Mouse (Mus musculus): ENCODE data around the gene Prrc2b. TPM values are rescaled to one million over a fixed set of nuclear protein-coding genes. Genes with fewer than 3 reads are reported as not detected.

Gene Prrc2b
- polyA plus RNA-seq, 1 experiment from 2014 or later: 49.7 TPM

DNA sequence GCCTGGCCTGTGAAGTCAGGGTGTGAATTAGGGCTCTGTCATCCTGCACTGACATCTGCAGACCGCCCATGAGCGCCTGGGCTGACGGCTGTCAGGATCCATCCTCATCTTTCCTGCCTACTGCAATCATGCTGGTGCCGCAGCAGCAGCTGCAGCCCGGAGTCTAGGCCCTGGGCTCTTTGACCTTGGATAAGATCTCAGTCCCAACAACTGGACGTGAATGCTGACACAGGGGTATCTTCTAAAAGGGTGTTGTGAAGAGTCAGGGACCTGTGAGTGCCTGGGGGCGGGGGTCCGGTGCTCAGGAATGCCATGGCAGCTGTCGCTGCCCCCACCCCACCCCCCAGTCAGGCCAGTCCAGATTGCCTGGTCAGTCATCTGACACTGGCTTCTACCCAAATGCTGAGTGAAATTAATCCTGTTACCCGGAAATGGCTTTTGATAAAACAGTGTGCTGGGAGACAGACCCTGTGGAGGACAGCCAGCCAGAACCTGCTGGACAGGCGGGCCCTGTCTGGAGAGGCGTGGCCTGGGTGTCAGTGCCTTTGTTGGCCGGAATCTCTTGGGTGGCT, 23.4 kb downstream of the Prrc2b start:
- 4% methylated on average over 13 of the region's 13 CpGs for WGBS

GRCm38 (mm10) chr2:32175051-32175466, 24.2 kb downstream of the Prrc2b start:
- no peaks in the 10 kb centered on the region for H3K27me3 ChIP-seq (replicated peaks; ENCODE audit: control insufficient read depth, insufficient read depth, low read length)
- ATAC-seq: peak; percentile 71

More for the DNA sequence above, 23.4 kb downstream of the Prrc2b start:
- H3K4me2 ChIP-seq (ENCODE audit: low read length): peak overlapping the region; percentile 31
- H3K36me3 ChIP-seq (ENCODE audit: control insufficient read depth, insufficient read depth, low read length): no peaks in the 10 kb centered on the region
- H3K27ac ChIP-seq (ENCODE audit: low read depth, low read length): peak overlapping the region; percentile 86
- H3K4me3 ChIP-seq (ENCODE audit: low read length): no peak overlapping the region
- no peaks in the 10 kb centered on the region for H3K9me3 ChIP-seq (ENCODE audit: control insufficient read depth, low read length)
- H3K4me1 ChIP-seq (ENCODE audit: control insufficient read depth, insufficient read depth, low read depth, low read length): peaks cover 65% of the 10 kb centered on the region
- ATAC-seq: peak; percentile 68
- H3K9ac ChIP-seq (ENCODE audit: low read depth, low read length): peak overlapping the region; percentile 33
- H3K27me3 ChIP-seq (replicated peaks; ENCODE audit: control insufficient read depth, insufficient read depth, low read length): no peaks in the 10 kb centered on the region

GRCm38 (mm10) chr2:32175508-32175907, 24.6 kb downstream of the Prrc2b start:
- 89% methylated on average over 6 of the region's 6 CpGs for WGBS
- H3K4me1 ChIP-seq (ENCODE audit: control insufficient read depth, insufficient read depth, low read depth, low read length): peaks cover 55% of the 10 kb centered on the region
- no peak for ATAC-seq

More at GRCm38 (mm10) chr2:32175051-32175466, 24.2 kb downstream of the Prrc2b start:
- H3K4me3 ChIP-seq (ENCODE audit: low read length): no peak overlapping the region
- H3K9ac ChIP-seq (ENCODE audit: low read depth, low read length): peak overlapping the region; percentile 42
- no peaks in the 10 kb centered on the region for H3K9me3 ChIP-seq (ENCODE audit: control insufficient read depth, low read length)
- peak overlapping the region; percentile 86 for H3K27ac ChIP-seq (ENCODE audit: low read depth, low read length)
- WGBS: 16% methylated on average over 7 of the region's 7 CpGs
- H3K4me1 ChIP-seq (ENCODE audit: control insufficient read depth, insufficient read depth, low read depth, low read length): peaks cover 59% of the 10 kb centered on the region
- no peaks in the 10 kb centered on the region for H3K36me3 ChIP-seq (ENCODE audit: control insufficient read depth, insufficient read depth, low read length)
- H3K4me2 ChIP-seq (ENCODE audit: low read length): peak overlapping the region; percentile 31

DNA sequence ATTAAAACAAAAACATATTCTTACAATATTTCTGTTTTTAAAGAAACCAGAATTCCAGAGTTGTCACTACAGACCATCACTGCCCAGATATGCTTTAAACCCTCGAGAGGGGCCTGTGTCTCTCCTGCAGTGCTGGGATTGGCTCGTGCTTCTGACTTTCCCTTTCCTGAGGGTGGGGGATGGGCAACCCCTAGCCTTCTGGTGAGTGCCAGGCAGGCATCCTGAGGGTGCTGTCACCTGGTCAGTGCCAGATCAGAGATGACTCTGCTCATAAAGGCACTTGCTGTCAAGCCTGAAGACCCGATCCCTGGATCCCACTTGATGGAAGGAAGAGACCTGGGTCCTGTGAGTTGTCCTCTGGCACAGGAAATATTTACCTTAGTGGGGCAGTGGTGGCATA, 26.0 kb downstream of the Prrc2b start:
- no peak overlapping the region for H3K9ac ChIP-seq (ENCODE audit: low read depth, low read length)

More at GRCm38 (mm10) chr2:32175508-32175907, 24.6 kb downstream of the Prrc2b start:
- no peak overlapping the region for H3K4me3 ChIP-seq (ENCODE audit: low read length)
- no peaks in the 10 kb centered on the region for H3K36me3 ChIP-seq (ENCODE audit: control insufficient read depth, insufficient read depth, low read length)
- H3K9me3 ChIP-seq (ENCODE audit: control insufficient read depth, low read length): no peaks in the 10 kb centered on the region
- H3K4me2 ChIP-seq (ENCODE audit: low read length): peak overlapping the region; percentile 31; the same call in 1 of the 2 replicates
- H3K27me3 ChIP-seq (replicated peaks; ENCODE audit: control insufficient read depth, insufficient read depth, low read length): no peaks in the 10 kb centered on the region
- H3K27ac ChIP-seq (ENCODE audit: low read depth, low read length): peak overlapping the region; percentile 86
- peak overlapping the region; percentile 42 for H3K9ac ChIP-seq (ENCODE audit: low read depth, low read length)

GRCm38 (mm10) chr2:32177397-32178060, 26.6 kb downstream of the Prrc2b start:
- no peaks in the 10 kb centered on the region for H3K9me3 ChIP-seq (ENCODE audit: control insufficient read depth, low read length)
- H3K27ac ChIP-seq (ENCODE audit: low read depth, low read length): peak overlapping the region; percentile 37; the same call in 1 of the 2 replicates
- H3K36me3 ChIP-seq (ENCODE audit: control insufficient read depth, insufficient read depth, low read length): no peaks in the 10 kb centered on the region
- no peak overlapping the region for H3K4me2 ChIP-seq (ENCODE audit: low read length)
- no peaks in the 10 kb centered on the region for H3K27me3 ChIP-seq (replicated peaks; ENCODE audit: control insufficient read depth, insufficient read depth, low read length)
- no peak overlapping the region for H3K9ac ChIP-seq (ENCODE audit: low read depth, low read length)
- WGBS: 62% methylated on average over 11 of the region's 11 CpGs
- H3K4me3 ChIP-seq (ENCODE audit: low read length): no peak overlapping the region
- H3K4me1 ChIP-seq (ENCODE audit: control insufficient read depth, insufficient read depth, low read depth, low read length): peaks cover 57% of the 10 kb centered on the region
- no peak for ATAC-seq

More for the DNA sequence above, 26.0 kb downstream of the Prrc2b start:
- ATAC-seq: no peak
- Histone ChIP-seq H3K27ac (ENCODE audit: low read depth, low read length) (no peak overlapping the region; the same call in 1 of the 2 replicates), H3K36me3 (ENCODE audit: control insufficient read depth, insufficient read depth, low read length) (no peaks in the 10 kb centered on the region), H3K4me2 (ENCODE audit: low read length) (no peak overlapping the region), H3K4me3 (ENCODE audit: low read length) (no peak overlapping the region), H3K4me1 (ENCODE audit: control insufficient read depth, insufficient read depth, low read depth, low read length) (peaks cover 58% of the 10 kb centered on the region), H3K27me3 (replicated peaks; ENCODE audit: control insufficient read depth, insufficient read depth, low read length) (no peaks in the 10 kb centered on the region), H3K9me3 (ENCODE audit: control insufficient read depth, low read length) (no peaks in the 10 kb centered on the region)
- WGBS: 41% methylated on average over 3 of the region's 3 CpGs

GRCm38 (mm10) chr2:32179363-32179762, 28.5 kb downstream of the Prrc2b start:
- no peaks in the 10 kb centered on the region for H3K27me3 ChIP-seq (replicated peaks; ENCODE audit: control insufficient read depth, insufficient read depth, low read length)
- no peaks in the 10 kb centered on the region for H3K9me3 ChIP-seq (ENCODE audit: control insufficient read depth, low read length)
- peaks cover 4% of the 10 kb centered on the region; the same call in 1 of the 2 replicates for H3K36me3 ChIP-seq (ENCODE audit: control insufficient read depth, insufficient read depth, low read length)
- no peak overlapping the region for H3K27ac ChIP-seq (ENCODE audit: low read depth, low read length)
- WGBS: 60% methylated on average over 6 of the region's 6 CpGs
- H3K4me1 ChIP-seq (ENCODE audit: control insufficient read depth, insufficient read depth, low read depth, low read length): peaks cover 57% of the 10 kb centered on the region
- H3K4me3 ChIP-seq (ENCODE audit: low read length): no peak overlapping the region
- no peak overlapping the region for H3K9ac ChIP-seq (ENCODE audit: low read depth, low read length)
- ATAC-seq: no peak
- no peak overlapping the region for H3K4me2 ChIP-seq (ENCODE audit: low read length)

DNA sequence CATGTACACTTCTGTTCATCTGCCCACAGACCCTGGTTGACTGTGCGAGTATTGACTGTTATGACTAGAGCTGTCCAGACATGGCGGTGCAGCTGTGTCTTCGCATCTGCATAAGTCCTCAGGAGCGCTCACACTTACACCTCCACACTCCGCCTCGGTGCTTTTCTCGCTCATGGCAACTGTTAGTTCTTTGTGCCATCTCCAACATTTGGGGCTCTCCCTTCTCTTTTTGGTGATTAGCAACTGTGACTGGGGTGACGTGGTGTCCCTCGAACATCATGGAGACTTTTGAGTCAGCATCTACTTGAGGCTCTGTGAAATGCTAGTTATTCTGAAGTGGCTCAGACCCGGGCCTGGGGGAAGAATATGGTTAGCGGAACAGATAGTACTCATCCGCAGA, 29.2 kb downstream of the Prrc2b start:
- H3K9me3 ChIP-seq (ENCODE audit: control insufficient read depth, low read length): no peaks in the 10 kb centered on the region
- peaks cover 8% of the 10 kb centered on the region; the same call in 1 of the 2 replicates for H3K36me3 ChIP-seq (ENCODE audit: control insufficient read depth, insufficient read depth, low read length)
- no peak overlapping the region for H3K4me2 ChIP-seq (ENCODE audit: low read length)
- H3K27me3 ChIP-seq (replicated peaks; ENCODE audit: control insufficient read depth, insufficient read depth, low read length): no peaks in the 10 kb centered on the region
- ATAC-seq: no peak
- H3K4me3 ChIP-seq (ENCODE audit: low read length): no peak overlapping the region
- whole genome bisulfite sequencing: 93% methylated on average over 12 of the region's 12 CpGs
- H3K9ac ChIP-seq (ENCODE audit: low read depth, low read length): no peak overlapping the region
- peaks cover 49% of the 10 kb centered on the region for H3K4me1 ChIP-seq (ENCODE audit: control insufficient read depth, insufficient read depth, low read depth, low read length)
- H3K27ac ChIP-seq (ENCODE audit: low read depth, low read length): no peak overlapping the region

GRCm38 (mm10) chr2:32181364-32181763, 30.5 kb downstream of the Prrc2b start:
- Histone ChIP-seq H3K9ac (ENCODE audit: low read depth, low read length) (no peak overlapping the region), H3K4me1 (ENCODE audit: control insufficient read depth, insufficient read depth, low read depth, low read length) (peaks cover 40% of the 10 kb centered on the region), H3K9me3 (ENCODE audit: control insufficient read depth, low read length) (no peaks in the 10 kb centered on the region), H3K27me3 (replicated peaks; ENCODE audit: control insufficient read depth, insufficient read depth, low read length) (no peaks in the 10 kb centered on the region), H3K4me3 (ENCODE audit: low read length) (no peak overlapping the region), H3K36me3 (ENCODE audit: control insufficient read depth, insufficient read depth, low read length) (peaks cover 11% of the 10 kb centered on the region; the same call in 1 of the 2 replicates), H3K4me2 (ENCODE audit: low read length) (no peak overlapping the region), H3K27ac (ENCODE audit: low read depth, low read length) (0 out of 2 replicates have a peak overlapping the region, but pooled peaks have one; percentile 2)
- ATAC-seq: no peak
- WGBS: 55% methylated on average over 5 of the region's 5 CpGs

GRCm38 (mm10) chr2:32182119-32182518, 31.2 kb downstream of the Prrc2b start:
- H3K36me3 ChIP-seq (ENCODE audit: control insufficient read depth, insufficient read depth, low read length): peaks cover 16% of the 10 kb centered on the region; the same call in 1 of the 2 replicates
- H3K4me3 ChIP-seq (ENCODE audit: low read length): no peak overlapping the region
- H3K4me2 ChIP-seq (ENCODE audit: low read length): no peak overlapping the region
- peak overlapping the region; percentile 61 for H3K27ac ChIP-seq (ENCODE audit: low read depth, low read length)
- H3K4me1 ChIP-seq (ENCODE audit: control insufficient read depth, insufficient read depth, low read depth, low read length): peaks cover 34% of the 10 kb centered on the region
- WGBS: 67% methylated on average over 9 of the region's 9 CpGs
- H3K9ac ChIP-seq (ENCODE audit: low read depth, low read length): no peak overlapping the region; the same call in 1 of the 2 replicates
- no peaks in the 10 kb centered on the region for H3K9me3 ChIP-seq (ENCODE audit: control insufficient read depth, low read length)
- no peaks in the 10 kb centered on the region for H3K27me3 ChIP-seq (replicated peaks; ENCODE audit: control insufficient read depth, insufficient read depth, low read length)
- no peak for ATAC-seq
